Mouse (Mus musculus) bone marrow macrophage, adult 2 months (primary cell): ENCODE data around the gene Ankrd31. TPM values are rescaled to one million over a fixed set of nuclear protein-coding genes. Genes with fewer than 3 reads are reported as not detected.
"Not testable (repeated sequence)": the region's sequence is repeated elsewhere in the genome, so short reads cannot be mapped to it uniquely, and the experiment has no call there.

Experiments used
- H3K27ac ChIP-seq: 2 replicates; pipeline ENCODE4 v1.5.1; 2012; ENCODE audit warnings: low read depth, low read length; ENCODE audit not compliant: insufficient read depth
- H3K4me1 ChIP-seq: 2 replicates; pipeline ENCODE4 v1.6.1; 2012; ENCODE audit warnings: low read length; ENCODE audit not compliant: control insufficient read depth, insufficient read depth
- H3K4me3 ChIP-seq: 2 replicates; pipeline ENCODE4 v1.5.1; 2012; ENCODE audit warnings: mild to moderate bottlenecking, low read length, moderate library complexity; ENCODE audit not compliant: insufficient read depth
- CTCF ChIP-seq: IDR thresholded peaks from 2 replicates; pipeline ENCODE4 v1.5.1; 2012; ENCODE audit warnings: low read depth, mild to moderate bottlenecking, low read length, moderate library complexity
- POLR2A ChIP-seq: IDR thresholded peaks from 2 replicates; pipeline ENCODE4 v1.6.1; 2012; ENCODE audit warnings: mild to moderate bottlenecking, low read depth, low read length, borderline replicate concordance
- polyA plus RNA-seq: library from polyadenylated mRNA; stranded (reverse); fragments of >200 nt; gene quantifications from 2 replicates; pipeline ENCODE4 v1.2.4, GENCODE M21; 2012; ENCODE audit not compliant: missing spikeins, insufficient read depth, insufficient read length

Gene Ankrd31
- polyA plus RNA-seq, 1 experiment, result not detected

DNA sequence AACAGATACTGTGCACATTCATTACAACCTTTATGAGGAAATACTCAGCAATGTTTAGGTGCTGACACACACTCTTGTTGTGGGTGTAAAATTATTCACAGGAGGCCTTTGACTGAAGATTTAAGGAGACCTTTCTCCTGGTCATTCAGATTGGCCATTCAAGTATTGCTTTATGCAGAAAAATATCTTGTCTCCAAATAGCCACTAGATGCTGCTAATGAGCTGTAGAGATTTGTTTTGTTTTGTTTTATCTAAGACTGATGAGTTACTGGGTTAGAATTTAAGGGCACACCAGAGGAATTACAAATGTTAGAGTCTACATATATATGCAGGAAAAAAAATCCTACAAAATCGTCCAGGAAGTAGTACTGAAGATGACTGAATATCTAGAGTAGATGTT, 12.9 kb upstream of the Ankrd31 start:
- no peak overlapping the region for H3K27ac ChIP-seq
- peaks cover 7% of the 10 kb centered on the region for H3K4me1 ChIP-seq
- no peak for TF ChIP-seq CTCF
- TF ChIP-seq POLR2A, result no peak
- H3K4me3 ChIP-seq, result no peak overlapping the region

GRCm38 (mm10) chr13:96740159-96740558, 7.9 kb upstream of the Ankrd31 start:
- Histone ChIP-seq H3K27ac (no peak overlapping the region), H3K4me3 (no peak overlapping the region), H3K4me1 (peaks cover 10% of the 10 kb centered on the region)
- TF ChIP-seq CTCF (no peak), POLR2A (no peak)

- H3K27ac ChIP-seq, result 0 out of 2 replicates have a peak overlapping the region, but pooled peaks have one; percentile 2
- H3K4me3 ChIP-seq, result no peak overlapping the region
- peaks cover 8% of the 10 kb centered on the region for H3K4me1 ChIP-seq
- TF ChIP-seq POLR2A, result no peak
- TF ChIP-seq CTCF, result no peak
Observed at GRCm38 (mm10) chr13:96742871-96743270, 5.2 kb upstream of the Ankrd31 start.

DNA sequence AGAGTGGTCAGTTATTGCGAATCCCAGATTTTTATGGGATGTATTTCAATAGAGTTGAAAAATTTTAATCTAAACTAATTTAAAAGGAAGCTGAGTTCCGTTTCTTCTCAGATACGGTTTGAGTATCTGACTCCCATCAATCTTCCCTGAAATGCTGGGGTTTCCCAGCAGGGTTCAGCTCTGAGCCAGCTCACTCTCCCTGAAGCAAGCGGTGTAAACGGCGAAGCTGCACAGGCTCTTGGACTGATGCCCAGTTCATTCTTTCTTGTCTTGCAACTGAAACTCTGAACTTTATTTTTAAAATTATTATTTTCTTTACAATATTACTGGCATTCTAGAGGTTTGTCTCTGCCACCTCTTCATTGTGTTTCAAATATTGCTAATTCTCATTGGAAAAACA, 2.0 kb upstream of the Ankrd31 start:
- Histone ChIP-seq H3K27ac (no peak overlapping the region), H3K4me1 (peaks cover 3% of the 10 kb centered on the region), H3K4me3 (no peak overlapping the region)
- TF ChIP-seq CTCF (no peak), POLR2A (no peak)

- Histone ChIP-seq H3K4me1 (no peaks in the 10 kb centered on the region), H3K27ac (no peak overlapping the region), H3K4me3 (no peak overlapping the region)
- no peak for TF ChIP-seq CTCF
- TF ChIP-seq POLR2A, result no peak
Observed at GRCm38 (mm10) chr13:96749859-96750258, 1.8 kb downstream of the Ankrd31 start.

- TF ChIP-seq CTCF (no peak), POLR2A (no peak)
- Histone ChIP-seq H3K4me1 (no peaks in the 10 kb centered on the region), H3K4me3 (no peak overlapping the region), H3K27ac (no peak overlapping the region)
Observed at GRCm38 (mm10) chr13:96760848-96761247, 12.8 kb downstream of the Ankrd31 start.

DNA sequence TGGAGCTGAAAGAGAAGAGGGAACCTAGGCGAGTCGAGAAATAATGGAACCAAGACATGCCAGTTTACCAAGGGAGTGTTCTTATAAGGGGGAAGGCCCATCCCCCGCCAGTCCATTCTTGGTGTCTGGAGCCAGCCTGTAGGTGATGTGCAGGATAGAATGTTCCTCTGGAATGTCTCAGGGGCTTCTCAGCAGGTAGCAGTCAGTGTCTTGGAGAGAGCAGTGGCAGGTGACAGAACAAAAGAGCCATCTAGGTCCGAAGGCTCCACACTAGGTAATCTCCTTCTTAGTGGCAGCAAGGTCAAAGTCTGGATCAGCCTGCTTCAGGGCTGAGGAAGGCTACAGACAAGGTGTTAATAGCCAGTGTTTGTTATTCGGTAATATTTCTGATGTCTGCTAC, 38.0 kb downstream of the Ankrd31 start:
- H3K27ac ChIP-seq, H3K4me1 ChIP-seq, H3K4me3 ChIP-seq: not testable (repeated sequence)

DNA sequence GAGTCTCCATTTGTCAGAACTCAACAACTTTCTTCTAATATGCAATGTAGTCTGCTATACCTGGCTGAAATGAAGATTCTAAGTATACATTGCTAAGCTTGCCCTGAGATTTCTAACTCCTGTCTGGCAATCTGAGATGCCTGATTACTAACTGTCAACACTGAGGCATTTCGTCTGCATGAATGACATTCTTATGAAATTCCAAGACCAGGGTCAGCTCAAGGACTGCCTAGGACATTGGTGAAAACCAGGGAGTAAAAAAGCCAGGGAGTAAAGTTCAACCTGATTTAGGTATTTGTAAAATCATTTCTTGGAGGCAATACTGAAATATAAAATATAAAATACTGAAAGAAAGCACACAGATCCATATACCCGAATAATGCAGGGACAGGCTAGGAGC, 45.4 kb downstream of the Ankrd31 start:
- H3K27ac ChIP-seq, result no peak overlapping the region
- TF ChIP-seq CTCF (no peak), POLR2A (no peak)
- H3K4me3 ChIP-seq, result no peak overlapping the region
- no peaks in the 10 kb centered on the region for H3K4me1 ChIP-seq

DNA sequence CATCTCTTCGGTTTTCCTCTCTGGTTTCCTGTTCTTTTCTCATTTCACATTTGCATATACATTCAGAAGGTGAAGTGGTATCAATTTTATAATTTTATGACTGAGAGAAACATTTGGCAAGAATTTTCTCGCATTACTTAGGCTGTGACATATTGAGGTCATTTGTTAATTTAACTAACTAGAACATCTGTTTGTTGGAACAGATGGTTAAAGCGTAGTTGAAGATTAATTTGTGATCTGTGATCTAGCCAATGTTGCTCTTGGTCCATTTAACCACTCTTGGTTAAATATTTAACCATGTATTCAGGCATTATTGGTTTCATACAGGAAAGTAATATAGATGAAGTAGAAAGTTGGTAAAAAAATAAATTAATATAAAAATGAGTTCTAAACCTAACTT, 47.2 kb downstream of the Ankrd31 start:
- Histone ChIP-seq H3K27ac (no peak overlapping the region), H3K4me3 (no peak overlapping the region)
- no peak for TF ChIP-seq CTCF
- TF ChIP-seq POLR2A, result no peak

DNA sequence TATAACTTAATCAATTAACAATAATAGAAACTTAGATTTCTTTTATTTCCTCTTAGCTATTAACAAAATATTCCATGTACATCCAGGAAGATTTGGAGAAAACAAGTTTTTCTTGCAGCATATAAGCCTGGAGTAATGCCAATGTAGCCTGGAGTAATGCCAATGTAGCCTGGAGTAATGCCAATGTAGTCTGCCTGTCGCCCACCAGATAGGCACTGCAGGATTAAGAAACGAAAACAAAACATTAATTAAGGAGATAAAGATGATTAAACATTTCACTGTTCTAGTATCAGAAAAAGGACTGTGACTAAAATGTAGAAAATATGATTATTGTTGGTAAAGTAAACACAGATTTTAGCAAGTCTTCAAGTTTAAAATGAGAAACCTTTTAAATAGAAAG, 49.4 kb downstream of the Ankrd31 start:
- Histone ChIP-seq H3K27ac (no peak overlapping the region), H3K4me3 (no peak overlapping the region), H3K4me1 (no peaks in the 10 kb centered on the region)
- no peak for TF ChIP-seq POLR2A
- no peak for TF ChIP-seq CTCF

More for the DNA sequence above, 47.2 kb downstream of the Ankrd31 start:
- no peaks in the 10 kb centered on the region for H3K4me1 ChIP-seq

- TF ChIP-seq POLR2A (no peak), CTCF (no peak)
- Histone ChIP-seq H3K4me1 (no peaks in the 10 kb centered on the region), H3K4me3 (no peak overlapping the region), H3K27ac (no peak overlapping the region)
Observed at GRCm38 (mm10) chr13:96849752-96850151, 101.7 kb downstream of the Ankrd31 start.

GRCm38 (mm10) chr13:96852133-96852532, 104.1 kb downstream of the Ankrd31 start:
- TF ChIP-seq CTCF, result no peak
- TF ChIP-seq POLR2A, result no peak
- no peak overlapping the region for H3K4me3 ChIP-seq
- no peaks in the 10 kb centered on the region for H3K4me1 ChIP-seq
- no peak overlapping the region for H3K27ac ChIP-seq
